Mouse (Mus musculus) spleen, adult 2 months (tissue): ENCODE data around the gene Atp1b2.
A peak's percentile ranks its signal among the peaks of the same experiment; 100 is the strongest.

Source experiments
- CTCF ChIP-seq: fragments of 200-500 bp; IDR thresholded peaks from 2 replicates; pipeline ENCODE4 v1.5.1; 2011; ENCODE audit warnings: mild to moderate bottlenecking, inconsistent platforms; ENCODE audit not compliant: insufficient read depth, insufficient read length, insufficient replicate concordance; ENCODE audit errors: extremely low read depth
- POLR2A ChIP-seq: fragments of 200-500 bp; IDR thresholded peaks from 2 replicates; pipeline ENCODE4 v1.6.1; 2011; ENCODE audit warnings: low read depth, low read length, inconsistent platforms

DNA sequence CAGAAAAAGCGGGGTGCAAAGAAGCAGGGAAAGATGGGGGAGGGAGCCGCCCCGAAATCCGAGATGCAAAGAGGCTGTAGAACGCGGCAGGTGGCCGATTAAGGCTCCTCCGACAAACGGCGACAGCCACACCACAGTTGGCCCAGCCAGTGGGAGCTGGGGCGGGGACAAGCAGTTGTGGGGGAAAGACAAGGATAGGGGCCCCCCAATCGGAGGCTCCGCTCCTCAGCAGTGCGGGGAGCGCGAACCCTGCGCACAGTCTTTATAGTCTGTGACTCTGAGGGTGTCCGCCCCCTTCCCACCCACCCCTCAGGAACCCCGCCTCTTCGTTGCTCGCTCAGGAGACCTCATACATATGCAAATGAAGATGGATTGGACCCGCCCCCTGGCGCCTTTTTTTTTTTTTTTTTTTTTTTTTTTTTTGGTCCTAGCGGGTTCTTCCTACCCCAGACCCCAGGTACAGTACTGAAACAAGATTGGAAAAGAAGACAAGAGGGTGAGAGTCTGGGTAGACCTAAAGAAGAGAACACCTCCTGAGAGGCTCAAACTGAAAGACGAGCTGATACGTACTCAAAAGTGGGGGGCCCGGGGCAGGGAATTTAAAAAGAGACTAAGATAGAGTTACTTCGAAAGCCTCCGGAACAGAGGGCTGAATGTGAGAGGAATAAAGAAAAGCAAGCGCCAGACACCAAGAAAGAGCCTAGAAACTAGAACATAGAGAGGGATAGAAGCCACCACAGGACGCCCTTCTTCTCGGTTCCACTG lies at the start of gene Atp1b2:
- TF ChIP-seq CTCF (no peak), POLR2A (peak; percentile 22; the same call in 1 of the 2 replicates)
